Mouse (Mus musculus) c-Kit-positive CD71-positive TER-119-negative erythroid progenitor cells, embryonic 14.5 days (primary cell): Measurements from ENCODE around the gene Cstf1.

Experiments
- DNase-seq: peaks from one replicate; pipeline ENCODE4 v3.0.0-alpha.2; 2013; ENCODE audit warnings: low read depth

Gene Cstf1

GRCm38 (mm10) chr2:172376999-172377515 is 6.6 kb downstream of the Cstf1 start:
- no peak for DNase-seq

- DNase-seq, result no peak
Measured at GRCm38 (mm10) chr2:172378332-172378731, 7.9 kb downstream of the Cstf1 start.

GRCm38 (mm10) chr2:172380513-172380912 is 10.0 kb downstream of the Cstf1 start:
- DNase-seq, result no peak

GRCm38 (mm10) chr2:172381341-172381740 is 10.9 kb downstream of the Cstf1 start:
- no peak for DNase-seq

DNA sequence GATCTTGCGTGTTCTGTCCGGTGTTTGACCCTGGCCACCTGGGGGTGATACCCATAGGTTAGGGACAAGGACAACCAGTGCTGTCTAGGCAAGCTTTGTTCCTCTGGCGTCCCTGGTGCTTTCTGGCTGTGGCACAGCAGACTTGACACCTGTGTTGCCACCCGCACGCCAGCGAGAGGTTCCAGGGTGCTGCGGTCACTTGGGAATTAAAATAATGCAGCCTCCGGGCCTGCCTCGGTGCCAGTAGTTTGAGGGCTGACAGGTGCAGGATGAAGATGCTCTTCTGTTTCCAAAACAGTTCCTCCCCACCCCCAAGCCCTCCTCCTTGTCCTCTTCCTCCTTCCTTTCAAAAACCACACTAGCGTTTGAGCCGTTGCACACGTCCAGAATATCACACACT is 11.4 kb downstream of the Cstf1 start:
- DNase-seq, result no peak

DNA sequence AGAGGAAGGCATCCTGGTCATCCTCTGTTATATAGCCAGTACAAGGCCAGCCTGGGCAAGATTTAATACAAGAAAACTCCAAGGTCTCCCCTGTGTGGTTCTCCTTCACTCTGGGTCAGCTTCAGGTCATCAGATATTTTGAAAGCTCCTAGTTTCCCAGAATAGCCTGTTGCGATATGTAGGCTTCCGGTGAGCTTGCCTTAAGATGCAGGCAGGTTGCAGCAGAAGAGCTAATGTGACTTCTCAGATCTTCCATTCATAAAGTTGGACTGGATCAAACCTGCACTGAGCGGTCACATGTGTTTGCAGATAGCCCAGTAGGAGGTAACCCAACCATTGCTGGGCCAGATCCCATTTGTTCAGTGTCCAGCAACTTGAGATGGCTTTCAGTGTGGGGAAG is 14.2 kb downstream of the Cstf1 start:
- no peak for DNase-seq

GRCm38 (mm10) chr2:172390341-172390740 is 19.9 kb downstream of the Cstf1 start:
- no peak for DNase-seq

DNA sequence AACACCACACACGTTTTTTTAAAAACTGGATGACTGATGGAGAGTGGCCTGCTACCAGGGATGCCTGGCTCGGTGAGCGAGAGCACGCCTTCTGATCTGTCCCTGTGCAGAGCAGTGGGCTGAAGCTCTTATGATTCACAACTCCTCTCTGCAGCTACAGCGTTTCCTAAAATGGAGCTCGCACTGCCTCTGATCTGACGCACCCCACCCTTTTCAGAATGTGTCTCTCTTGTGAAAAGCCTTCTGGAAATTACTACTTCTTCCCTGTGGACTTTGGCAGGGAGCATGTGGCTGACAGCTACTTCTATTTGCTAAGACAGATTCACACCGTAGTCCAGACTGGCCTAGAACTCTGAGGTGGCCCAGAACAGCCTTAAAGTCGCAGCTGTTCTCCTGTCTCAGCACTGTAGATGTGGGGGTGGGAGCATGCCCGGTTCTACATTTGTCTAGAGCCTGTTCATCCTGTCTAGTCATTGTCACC is 21.6 kb downstream of the Cstf1 start:
- DNase-seq, result no peak

DNA sequence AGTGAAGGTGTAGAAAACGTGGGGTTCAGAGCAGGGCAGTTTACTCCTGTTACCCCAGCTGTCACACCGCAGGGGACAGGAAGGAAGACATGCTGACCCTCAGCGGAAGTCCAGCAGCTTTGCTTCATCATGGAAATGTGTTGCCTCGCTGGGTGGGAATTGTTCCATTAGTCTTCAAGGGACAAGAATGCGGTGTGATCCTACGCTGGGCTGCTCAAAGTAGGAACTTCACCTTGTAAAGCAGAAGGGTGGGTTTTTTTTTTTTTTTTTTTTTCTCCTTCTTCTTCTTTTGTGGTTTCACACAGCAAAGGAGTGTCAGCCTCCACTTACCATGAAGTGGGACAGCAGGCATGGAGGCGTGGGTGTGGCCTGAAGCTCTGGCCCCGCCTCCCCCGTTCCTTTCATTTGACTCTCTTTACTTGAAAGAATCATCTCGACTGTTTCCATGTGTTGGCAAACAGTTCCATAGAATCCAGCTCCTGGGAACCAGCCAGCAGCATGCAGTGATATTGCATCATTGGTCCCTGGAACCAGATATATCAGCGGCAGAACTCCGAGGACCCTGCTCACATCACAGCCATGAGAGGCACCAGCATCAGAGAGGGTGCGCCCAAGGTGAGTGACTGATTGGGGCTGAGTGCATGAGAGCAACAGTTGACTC is 23.0 kb downstream of the Cstf1 start, which contains the start of gene Cass4:
Gene Cass4, plus strand, starts transcription at position 404 of the 661 bp plus-strand sequence.
- DNase-seq, result no peak

- no peak for DNase-seq
Measured at GRCm38 (mm10) chr2:172394052-172394392, 23.5 kb downstream of the Cstf1 start.

DNA sequence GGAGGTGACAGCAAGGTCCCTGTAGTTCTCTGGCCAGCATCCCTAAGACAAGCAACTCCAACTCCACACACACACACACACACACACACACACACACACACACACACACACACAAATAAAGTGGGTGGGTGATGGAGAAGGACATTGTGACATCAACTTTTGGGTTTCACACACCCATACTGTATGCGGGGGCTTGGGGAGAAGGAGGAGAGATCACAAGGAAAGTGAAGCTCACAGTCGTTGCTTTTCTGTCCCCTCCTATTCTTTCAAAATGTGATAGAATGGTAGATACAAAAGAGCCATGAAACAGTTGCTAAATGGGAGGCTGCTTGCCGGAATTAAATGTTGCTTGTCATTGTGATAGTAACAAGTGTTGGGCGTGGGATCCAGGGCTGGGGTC is 24.2 kb downstream of the Cstf1 start:
- DNase-seq, result no peak

DNA sequence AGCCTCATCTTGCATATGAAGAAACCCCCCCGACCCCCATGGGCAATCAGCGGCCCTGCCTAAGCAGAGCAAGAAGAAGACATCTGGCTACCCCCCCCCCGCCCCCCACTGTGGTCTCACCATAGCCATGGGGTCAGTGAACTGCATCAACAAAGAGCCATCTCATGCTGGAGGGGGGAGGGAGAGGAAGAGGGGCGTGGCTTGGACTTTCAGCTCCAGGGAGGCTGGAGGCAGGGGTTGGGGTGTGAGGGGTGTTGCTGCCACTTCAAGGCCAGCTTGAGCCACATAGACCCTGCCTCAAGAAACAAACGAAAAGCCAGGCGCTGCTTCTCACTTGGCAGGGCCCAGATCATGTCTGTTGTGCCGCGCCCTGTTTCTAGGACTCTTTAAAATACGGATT is 25.5 kb downstream of the Cstf1 start:
- DNase-seq, result no peak

- no peak for DNase-seq
Measured at GRCm38 (mm10) chr2:172399901-172400300, 29.4 kb downstream of the Cstf1 start.

DNA sequence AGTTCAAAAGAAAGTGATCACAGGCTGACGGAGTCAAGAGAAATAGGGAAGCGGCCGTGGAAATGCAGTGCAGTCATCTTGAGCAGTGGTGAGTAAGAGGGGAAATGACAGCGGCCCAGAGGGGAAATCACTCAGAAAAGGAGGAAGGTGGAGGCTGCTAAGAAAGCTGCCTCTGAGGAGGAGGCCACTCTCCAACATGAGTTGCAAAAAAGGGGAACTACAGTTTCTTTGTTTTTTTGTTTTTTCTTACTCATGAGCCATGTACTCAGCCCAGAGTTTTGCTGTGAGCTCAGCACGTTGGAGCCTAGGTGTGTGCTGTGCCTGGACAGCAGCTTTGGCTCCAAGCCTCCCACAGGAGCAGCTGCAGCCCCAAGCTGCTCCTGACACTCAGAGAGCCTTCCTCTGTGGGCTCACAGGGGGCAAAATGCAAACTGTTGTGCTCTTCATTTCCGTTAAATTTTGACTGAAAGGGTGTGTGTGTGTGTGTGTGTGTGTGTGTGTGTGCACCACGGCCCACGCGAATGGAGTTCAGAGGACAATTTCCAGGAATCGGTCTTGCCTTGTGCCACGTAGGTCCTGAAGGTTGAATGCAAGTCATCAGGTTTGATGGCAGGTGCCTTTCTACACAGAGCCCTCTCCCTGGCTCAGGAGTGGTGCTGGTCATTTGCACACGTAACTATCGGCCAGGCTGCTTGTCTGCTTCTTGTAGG is 30.8 kb downstream of the Cstf1 start:
- no peak for DNase-seq

GRCm38 (mm10) chr2:172404239-172404638 is 33.8 kb downstream of the Cstf1 start:
- no peak for DNase-seq

- no peak for DNase-seq
Measured at GRCm38 (mm10) chr2:172405011-172405410, 34.5 kb downstream of the Cstf1 start.

DNA sequence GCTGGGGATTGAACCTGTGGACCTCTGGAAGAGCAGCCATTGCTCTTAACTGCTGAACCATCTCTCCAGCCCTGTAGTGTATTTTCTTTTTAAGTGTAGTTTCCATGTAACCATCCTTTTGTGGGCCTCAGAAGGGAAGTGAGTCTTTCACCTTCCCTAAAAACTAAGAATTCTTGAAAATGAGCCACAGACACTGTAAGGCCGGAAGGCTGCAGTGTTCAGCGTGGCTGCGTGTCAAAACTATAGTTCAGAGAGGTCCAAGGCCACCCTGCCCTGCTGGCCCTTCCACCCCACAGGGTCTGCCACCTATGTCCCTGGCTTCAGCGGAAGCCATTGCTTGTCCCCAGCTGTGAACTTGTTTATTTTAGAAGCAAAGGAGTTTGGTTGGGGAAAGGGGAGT is 35.7 kb downstream of the Cstf1 start:
- DNase-seq, result no peak

DNA sequence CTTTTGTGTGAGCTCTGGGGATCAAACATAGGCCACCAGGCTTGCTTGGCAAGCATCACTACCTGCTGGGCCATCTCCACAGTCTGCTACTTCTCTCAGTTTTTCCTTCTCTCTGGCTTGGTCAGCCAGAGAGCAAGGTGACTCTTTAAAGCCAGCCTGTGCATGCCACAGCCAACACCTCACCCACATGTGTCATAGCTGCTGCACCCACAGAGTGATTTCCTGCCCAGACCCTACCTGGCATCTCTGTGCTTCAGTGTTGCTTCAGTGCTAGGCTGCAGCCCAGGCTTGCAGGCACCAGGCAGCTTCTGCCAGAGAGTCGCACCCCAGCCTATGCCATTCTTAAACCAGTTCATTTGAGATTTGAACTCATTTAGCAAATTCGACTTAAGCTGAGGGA is 37.0 kb downstream of the Cstf1 start:
- no peak for DNase-seq

DNA sequence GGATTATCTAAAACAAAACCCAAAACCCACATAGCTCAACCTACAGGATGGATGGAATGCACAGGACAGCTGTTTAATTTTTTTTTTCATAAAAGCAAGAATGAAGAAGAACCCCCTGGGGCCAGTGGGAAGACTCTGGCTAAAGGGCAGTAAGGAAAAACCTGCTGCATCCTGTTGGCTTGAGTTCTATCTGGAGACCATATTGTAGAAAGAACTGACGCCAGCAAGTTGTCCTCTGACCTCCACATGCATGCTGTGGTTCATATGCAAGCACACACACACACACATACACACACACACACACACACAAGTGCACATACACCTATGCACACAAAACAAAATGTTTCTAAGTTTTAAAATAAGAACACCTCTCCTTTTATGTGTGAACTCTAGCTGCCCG is 40.2 kb downstream of the Cstf1 start:
- no peak for DNase-seq

DNA sequence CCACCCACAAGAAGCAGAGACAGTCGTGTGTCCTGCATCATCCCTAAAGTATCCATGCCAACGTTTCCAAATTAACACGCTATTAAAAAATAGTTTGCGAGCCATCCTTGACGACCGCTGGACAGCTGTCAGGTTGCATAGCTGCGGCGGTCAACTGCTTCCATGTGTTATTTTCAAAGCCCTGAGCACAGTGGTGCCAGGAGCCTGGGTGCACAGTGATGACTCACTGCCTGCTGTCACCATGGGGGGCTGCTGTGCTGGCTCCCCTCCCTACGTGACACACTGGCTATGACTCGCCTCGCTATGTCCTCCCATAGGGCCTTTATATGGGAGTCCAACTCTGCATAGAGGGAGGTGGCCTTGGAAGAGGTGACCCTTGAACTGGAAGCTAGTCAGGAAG is 40.6 kb downstream of the Cstf1 start:
- no peak for DNase-seq

DNA sequence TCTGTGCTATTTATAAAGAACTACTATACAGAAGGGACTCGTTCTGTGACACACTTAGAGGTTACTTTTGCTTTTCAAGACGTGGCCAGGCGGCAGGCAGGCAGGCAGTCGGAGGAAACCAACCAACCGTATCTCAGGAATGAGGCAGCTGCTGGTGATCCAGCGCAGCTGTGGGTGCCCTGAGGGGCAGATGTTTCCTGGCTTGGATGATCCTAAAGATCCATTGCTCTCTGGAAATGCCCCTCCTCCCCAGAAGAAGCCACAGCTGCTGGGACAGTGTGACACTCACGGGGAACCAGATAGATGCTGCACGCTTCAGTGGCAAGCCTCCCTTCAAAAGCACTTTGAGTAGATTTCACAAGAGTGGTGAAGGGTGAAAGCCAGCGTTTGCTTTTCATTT is 42.0 kb downstream of the Cstf1 start:
- DNase-seq, result no peak

DNA sequence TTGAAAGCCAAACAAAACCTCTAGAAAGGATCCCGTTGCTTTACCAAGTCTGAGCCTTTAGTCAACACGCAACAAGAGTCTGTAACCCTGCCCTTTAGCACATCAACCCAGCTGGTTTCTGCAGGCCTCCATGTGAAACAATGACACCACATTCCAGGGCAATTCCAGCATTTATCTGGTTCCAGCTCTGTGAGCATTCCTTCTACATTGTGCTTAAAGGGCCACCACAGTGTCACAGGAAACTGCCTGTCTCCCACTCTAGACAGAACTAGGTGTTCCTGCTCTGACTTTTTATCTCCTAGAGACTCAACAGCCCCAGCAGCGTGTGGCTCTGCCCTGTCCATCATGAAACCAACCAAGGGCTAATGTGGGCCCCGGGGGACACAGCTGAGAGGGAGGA is 42.8 kb downstream of the Cstf1 start:
- DNase-seq, result no peak

DNA sequence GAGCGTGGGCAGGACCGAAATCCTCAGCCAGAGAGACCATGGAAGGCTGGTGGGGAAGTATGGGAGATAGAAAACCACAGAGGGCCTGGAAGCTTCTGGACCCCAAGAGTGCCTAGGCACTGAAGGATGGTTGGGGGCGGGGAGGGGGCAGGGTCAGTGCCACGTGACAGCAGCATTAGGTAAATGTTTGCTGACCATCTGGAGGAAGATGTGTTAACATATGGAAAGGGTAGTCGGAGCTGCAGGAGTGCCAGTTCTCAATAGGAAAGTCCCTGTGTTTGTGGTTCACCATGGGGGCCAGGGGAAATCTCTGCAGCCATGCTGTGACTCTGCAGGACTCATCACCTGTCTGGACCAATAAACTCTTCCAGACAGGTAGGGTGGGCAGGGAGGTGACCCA is 43.4 kb downstream of the Cstf1 start:
- no peak for DNase-seq

DNA sequence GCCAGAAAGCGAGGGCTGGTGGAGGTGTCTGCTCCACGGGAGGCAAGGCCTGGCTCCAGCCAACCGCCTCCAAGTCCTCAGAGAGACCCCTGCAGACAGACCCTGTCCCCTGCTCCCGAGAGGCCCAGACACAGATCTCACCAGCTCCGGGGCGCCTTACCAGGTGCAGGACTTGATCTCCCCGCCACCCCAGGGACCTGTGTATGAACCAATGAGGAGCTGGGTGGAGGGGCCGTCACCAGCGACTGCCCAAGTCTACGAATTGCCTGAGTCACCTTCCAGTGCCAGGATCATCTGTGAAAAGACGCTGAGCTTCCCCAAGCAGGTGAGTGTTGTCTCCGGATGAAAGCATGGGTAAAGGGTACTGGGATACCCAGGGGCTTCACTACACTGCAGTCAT is 45.7 kb downstream of the Cstf1 start:
- no peak for DNase-seq
